Mouse (Mus musculus) hematopoietic stem cell, adult 5-6 weeks (primary cell): Measurements from ENCODE around the gene Gli2. TPM values are rescaled to one million over a fixed set of nuclear protein-coding genes. Genes with fewer than 3 reads are reported as not detected.

Experiments used
- ATAC-seq, 2 experiments: fragments of 125-278 bp in 1 of 2; replicated peaks in 1 of 2; 2 replicates each; pipeline ENCODE4 v1.8.0; 2016 to 2017; ENCODE audit warnings: inconsistent platforms in 2 of 2, mild to moderate bottlenecking in 2 of 2, moderate number of reproducible peaks in 2 of 2, low read depth in 1 of 2, moderate TSS enrichment in 1 of 2; ENCODE audit not compliant: low FRiP score in 2 of 2, poor library complexity in 2 of 2, severe bottlenecking in 2 of 2, insufficient read depth in 1 of 2, low TSS enrichment in 1 of 2
- total RNA-seq: library from RNA; stranded (forward); fragments of 172-1452, 232-1000 nt; gene quantifications from 2 replicates; pipeline ENCODE4 v1.2.3, GENCODE M21; 2017

The Gli2 gene
- total RNA-seq, 1 experiment from 2014 or later, result not detected

DNA sequence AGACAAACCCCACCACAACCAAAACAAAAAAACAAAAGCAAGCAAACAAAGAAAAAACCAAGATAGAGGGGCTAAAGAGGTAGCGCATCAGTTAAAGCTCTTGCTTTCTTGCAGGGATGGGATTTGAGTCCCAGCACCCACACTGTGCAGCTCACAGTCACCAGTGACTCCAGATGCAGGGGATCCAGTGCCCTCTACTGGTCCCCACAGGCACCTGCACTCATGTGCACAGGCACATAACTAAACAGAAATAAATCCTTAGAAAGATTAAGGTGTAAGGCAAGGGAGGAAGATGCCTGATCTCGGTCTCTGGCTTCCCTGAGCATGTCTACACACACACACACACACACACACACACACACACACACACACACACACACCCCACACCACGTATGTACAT lies 83.4 kb downstream of the Gli2 start:
- no peak for ATAC-seq

DNA sequence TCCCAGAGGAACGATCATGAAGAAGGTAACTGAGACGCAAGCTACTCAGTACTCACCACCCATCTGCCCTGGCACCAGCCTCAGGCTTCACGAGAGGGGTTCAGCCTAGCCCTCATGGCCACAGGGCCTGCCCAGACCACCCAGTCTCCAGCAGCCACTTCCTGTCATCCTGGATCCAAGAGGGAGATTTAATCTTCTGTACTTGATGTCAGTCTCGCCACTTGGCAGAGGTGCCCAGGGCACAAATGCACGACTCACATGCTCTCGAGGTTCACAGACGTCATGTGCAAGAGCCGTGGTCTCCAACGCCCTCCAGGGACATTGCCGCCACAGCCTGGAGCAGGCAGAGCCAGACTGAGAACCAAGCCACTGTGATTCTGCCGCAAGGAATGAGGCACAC lies 84.0 kb downstream of the Gli2 start:
- 0 out of 4 replicates have a peak, but pooled peaks of 1 of the 2 experiments have one; percentile 18 for ATAC-seq

DNA sequence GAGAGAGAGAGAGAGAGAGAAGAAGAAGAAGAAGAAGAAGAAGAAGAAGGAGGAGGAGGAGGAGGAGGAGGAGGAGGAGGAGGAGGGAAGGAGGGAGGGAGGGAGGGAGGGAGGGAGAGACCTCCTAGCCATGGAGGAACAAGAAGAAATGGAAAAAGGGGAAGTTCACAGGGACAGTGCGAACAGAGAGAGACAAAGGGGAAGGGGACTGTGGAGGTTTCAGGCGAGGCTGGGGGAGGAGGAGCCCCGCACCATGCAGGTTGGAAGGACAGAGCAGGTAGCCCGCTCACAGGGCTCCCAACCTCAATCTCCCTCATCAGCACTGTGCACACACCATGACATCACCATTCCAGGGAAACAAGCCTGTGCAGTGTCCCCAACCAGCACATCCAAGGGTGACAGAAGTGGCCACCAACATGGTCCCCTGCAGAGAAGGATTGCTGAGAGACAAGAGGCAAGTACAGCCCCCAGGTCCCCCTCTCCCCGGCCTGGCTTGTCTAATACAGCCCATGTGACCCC lies 84.7 kb downstream of the Gli2 start:
- peak; percentile 68 to 76 for ATAC-seq

DNA sequence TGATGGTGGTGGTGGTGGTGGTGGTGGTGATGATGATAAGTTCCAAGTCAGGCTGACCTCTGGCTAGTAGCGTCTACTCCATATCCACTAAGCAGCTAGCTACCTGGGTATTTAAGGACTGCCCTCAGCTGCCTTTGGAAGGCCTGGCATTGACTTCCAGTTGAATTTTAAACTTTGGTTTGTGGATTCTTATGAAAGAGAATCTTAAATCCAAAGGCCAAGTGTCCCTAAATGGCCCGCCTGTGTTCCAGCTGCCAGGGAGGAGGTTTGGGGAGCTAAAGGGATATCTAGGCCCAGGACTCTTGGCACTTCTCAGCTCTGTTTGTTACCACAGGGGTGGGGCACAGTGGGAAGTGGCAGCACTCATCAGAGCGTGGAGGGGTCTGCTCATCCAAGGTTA lies 85.4 kb downstream of the Gli2 start:
- no peak for ATAC-seq

DNA sequence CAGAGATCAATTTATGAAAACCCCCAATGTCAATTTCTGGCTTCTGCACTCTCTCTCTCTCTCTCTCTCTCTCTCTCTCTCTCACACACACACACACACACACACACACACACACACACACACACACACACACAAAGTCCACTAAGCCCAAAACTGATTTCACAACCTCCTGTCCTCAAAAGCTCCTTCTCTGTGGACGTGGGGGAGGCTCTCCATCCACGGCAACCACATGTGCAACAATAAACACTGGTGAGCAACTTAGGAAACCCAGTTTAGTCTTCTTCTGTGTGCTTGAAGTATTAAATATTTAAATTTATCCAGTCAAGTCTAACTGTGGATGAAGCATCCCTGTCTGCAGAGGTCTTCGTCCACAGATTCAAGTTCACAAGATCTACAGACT lies 86.1 kb downstream of the Gli2 start:
- no peak for ATAC-seq

DNA sequence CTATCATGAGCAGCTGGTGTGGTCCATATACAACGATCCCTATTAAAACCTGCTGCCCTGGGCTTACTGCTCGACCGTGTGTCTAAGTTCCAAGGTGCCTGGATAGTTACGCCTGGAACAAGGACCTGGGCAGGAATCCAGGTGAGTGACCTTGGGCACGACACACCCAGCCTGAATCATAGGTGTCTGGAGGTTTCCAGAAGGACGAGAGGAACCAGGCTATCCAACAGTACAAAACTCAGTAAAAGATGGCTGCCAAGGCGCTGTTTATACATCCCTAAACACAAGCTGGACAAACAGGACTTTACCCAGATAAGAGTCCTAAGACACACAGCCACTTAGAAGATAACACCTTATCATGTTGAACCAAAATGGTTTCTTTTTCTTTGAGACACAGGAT lies 94.8 kb downstream of the Gli2 start:
- ATAC-seq, result no peak

DNA sequence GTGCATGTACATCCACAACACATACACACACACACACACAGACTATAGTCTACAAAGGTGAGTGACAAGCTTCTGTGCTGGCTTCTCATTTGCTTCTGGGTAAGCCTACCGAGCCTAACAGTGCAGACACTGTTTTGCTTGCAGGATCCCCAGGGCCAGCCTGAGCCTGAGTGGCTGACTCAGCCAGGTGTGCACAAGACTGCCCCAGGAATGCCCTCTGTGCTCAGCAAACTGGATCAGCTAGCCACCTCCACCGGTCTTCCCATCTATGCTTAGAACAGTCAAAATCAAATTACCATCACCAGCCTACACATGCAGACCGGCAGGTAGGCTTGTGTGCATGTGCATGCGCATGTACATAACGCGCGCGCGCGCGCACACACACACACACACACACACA lies 97.6 kb downstream of the Gli2 start:
- ATAC-seq, result no peak

DNA sequence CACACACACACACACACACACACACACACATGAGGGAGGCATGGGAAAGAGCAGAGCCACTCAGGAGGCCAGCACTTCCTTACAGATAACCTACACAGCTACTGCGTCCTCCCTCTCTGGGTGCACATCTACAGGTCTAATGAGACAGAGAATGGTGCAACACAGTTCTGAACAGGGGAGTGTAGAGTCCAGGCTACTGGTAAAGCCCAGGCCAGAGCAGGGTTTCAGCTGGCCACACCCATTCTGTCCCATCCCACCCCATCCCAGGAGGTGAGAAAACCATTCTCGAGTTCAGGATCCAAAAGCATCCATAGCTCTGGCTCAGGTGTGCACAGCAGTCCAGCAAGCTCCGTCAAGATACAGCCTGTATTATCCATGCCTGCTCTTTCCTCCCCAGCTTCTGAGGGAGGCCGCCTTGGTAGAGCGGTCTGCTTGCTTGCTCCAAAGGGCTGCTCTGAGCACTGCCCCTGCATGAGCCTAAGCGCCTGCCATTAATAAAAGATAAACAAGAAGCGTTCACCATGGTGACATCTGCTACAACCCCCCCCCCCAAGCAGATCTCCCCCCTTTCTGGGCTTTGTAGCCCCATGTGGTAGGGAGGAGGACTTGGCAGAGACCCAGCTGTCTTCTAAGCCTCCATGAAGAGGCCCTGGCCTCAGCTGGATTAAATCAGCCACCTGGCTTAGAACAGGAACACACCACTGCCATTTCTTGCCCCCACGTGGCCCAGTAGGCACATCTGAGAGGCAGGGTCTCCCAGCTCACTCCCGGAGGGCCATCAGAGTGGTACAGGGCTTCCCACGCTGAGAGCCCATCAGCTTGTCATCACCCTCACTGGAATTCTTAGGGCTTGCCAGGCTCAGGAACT lies 98.8 kb downstream of the Gli2 start:
- ATAC-seq, result no peak

DNA sequence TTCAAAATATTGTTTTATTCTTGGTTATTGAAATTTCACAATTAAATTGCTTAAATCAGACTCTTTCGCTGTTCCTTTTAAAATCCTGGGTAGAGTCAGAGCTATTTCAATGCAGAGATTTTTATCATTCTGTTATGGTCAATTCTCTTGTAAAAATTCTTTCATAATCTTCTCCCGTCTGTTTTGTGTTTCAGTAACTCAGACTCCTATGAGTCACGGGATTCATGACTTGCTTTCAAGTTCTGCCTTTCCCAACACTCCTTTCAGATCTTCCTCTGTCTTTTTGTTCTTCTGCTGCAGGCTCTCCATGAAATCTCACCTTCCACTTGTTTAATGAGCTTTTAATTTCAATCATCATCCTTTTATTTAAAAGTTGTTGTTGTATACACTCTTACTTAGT lies 100.4 kb downstream of the Gli2 start:
- no peak for ATAC-seq

DNA sequence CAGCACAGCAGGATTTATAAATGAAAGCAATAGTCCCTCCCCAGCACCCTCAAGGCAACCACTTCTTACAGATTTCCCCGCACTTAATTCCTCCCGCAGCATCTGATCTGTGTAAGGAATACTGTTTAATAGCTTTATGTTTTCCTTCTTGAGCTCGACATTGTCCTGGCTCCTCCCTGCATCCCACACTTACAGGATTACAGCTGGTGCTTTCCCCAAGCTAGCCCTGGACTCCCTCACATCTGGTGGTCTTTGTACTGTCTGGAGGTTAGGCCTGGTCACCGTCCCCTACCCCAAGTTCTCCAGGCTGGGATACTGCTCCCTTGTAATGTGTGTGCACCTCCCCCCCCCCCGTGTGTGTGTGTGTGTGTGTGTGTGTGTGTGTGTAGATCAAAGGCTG lies 101.1 kb downstream of the Gli2 start:
- no peak for ATAC-seq

DNA sequence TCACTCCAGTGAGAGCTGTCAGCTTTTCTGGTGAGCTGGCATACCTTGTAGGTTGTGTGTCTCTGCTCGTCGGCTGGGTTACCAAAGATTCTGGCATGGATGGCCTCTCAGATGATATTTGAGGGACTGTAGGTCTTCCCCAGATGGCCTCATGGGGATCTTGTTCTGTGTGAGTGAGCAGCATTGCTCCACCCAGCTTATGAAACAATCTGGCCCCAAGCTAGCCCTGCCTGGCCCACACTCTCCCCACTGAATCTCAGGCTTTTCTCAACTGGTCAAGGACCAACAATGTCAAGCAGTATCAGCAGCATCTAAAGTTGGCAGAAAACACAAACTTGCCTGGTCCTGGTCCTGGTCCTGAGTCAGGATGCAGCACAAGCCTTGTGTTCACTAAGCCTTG lies 105.0 kb downstream of the Gli2 start:
- ATAC-seq, result no peak

DNA sequence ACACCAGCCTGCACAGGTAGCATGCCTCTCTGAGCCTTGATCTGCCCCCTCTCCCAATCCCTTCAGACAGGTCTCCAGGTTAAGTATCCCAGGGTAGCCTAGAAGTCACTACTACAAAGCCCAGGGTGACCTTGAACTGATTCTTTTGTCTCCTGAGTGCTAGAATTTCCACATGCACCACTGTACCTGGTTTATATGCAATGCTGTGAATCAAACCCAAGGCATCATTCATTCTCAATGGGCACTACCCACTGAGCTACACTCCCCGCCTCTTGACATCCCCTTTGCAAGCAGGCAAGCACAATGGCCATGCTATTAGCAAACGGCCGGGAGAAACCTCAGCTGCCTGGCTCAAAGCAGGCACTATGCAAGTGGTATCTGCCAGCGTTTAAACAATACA lies 106.2 kb downstream of the Gli2 start:
- no peak for ATAC-seq

DNA sequence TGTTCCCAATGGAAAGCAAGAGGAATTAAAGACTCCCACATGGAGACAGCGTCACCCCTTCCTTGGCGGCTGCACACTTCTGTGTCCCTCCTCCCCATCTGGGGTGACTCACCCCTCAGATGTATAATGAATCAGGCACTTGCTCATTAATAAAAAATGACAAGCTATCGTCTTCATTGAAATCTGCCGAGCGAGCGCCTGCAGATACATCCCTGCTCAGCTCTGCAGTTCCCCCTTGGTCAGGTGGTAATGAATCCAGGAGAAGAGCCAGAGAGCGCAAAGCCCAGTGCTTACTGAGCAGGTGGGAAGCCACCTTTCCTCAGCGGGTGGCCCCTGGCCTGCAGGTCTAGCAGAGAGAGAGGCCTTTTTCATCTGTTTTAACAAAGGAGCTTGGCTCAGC lies 112.1 kb downstream of the Gli2 start:
- ATAC-seq, result no peak

DNA sequence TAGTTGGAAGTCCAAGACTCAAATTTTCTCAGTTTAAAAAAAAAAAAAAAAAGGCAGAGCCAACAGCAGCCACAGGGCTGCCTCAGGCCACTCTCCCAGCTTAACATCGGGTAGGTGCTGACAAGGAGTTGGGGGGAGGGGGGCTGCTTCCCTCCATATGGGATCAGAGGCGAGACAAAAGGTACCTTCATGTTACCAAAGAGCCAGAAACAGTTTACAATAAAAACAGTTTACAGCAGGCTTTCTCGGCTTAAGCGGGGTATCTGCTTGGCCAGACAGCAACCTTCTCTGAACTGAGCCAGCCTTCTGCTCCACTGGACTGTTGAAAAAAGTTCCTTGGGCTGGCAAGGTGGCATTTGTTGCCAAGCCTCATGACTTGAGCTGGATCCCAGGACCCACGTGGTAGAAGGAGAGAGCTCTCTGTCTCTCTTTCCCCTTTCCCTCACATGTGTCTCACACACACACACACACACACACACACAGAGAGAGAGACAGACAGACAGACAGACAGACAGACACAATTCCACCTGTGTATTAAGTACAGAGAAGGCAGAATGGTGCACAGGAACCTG lies 113.1 kb downstream of the Gli2 start:
- ATAC-seq, result no peak

DNA sequence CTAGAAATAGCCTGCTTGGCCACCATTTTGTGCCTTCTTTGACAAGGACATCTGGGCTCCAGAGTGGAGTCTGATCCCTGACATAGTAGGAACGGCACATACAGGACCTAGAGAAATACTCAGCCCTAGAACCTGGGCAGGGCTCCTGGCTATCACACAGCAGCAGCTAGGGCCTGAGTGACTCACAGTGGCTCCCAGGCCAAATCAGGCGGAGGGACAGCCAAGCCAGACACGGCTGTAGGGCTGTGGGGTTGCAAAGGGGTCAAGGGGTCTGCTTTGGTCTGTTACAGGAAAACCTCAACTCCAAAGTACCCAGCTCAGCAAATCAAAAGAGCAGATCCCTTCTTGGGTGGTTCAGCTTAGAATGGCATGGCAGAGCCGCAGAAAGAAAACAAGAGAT lies 115.2 kb downstream of the Gli2 start:
- no peak for ATAC-seq

DNA sequence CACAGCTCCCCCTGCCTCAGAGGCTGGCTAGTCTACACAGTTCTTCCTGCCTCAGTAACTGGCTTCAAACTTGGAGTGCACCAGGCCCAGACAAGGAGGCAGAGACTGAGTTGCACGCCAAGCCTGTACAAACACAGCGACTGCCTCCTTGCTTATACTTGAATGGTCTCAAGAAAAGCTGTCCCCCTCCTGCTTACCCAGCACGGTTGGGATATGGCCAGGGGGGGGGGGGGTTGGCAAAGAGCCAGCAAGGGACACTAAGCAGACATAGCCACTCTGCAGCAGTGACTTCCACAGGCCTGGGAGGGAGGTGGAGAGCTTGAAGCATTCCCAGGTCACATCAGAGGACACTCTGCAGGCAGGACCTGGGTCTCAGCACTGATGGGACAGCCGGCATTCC lies 117.3 kb downstream of the Gli2 start:
- ATAC-seq, result no peak

DNA sequence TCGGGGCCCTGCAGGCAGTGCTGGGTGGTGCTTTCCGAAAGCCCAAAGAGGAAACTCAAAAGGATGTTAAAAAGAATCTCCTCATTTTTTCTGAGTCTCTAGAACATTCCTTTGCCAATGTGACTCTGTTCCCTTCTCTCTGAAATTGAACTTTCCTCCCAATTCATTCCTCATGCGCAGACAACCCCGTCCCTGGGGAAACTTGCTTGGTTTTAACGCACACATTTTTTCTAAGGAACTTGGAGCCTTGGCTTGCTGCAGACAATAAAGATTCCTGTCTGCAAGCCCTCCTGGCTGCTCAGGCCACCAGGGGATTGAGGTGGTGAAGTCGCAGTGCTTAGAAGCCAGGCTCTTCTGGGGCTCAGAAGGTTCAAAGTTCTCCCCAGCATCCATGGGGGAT lies 117.9 kb downstream of the Gli2 start:
- no peak for ATAC-seq

DNA sequence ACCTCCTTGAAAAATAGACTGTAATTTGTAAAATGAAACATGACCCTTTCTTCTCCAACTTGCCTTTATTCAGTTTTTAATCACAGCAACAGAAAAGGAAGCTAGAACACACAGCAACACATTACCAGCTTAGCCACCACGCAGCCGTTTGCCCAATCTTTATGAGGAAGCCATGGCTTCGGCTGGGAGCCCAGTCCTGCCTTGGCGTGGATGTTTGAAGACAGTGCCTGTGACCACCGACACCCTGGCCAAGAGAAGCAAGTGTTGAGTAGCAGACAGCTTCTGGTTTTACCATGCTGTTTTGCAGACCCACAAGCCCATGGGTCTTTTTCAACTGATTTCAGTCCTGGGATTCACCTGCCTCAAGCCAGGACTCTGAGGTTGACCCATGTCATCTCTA lies 121.3 kb downstream of the Gli2 start:
- no peak for ATAC-seq
